Mouse (Mus musculus) spleen, postnatal 36 days (tissue): Measurements from ENCODE around the gene Mrps21.
A peak's percentile ranks its signal among the peaks of the same experiment; 100 is the strongest.

Experiments
- DNase-seq, 2 experiments: peaks; one replicate each; pipeline ENCODE4 v3.0.0; 2022; ENCODE audit warnings: low spot score in 2 of 2, mixed read lengths in 1 of 2

The Mrps21 gene

DNA sequence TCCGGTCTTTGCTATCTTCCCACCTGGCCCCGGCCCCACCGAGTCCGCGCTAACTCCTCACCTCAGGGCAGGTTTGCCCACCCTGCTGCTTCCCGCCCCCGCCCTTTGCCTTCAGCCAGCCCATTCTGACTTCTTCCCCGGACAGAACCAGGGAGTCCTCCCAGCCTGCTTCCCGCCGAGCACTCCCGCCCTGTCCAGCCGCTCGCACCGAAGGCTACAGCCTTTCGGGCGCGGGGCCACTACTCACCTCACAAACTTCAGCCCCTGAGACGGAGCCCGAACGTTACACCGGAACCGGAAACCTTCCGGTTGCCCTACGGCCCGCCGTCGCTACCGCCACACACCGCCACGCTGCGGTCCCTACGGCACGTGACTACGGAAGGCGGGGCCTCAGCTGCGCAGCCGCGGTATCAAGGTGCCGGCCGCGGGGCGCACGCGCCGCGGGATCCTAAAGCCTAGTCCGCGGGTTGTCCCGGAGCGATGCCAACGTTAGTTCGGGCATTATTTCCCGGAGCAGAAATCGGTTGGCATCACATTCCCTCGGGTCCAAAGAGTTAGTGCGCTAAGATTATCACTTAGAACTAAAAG lies 15.7 kb downstream of the Mrps21 start, which contains the start of gene Prpf3:
TSS of gene Prpf3 (minus strand) at position 384 of the 588 bp plus-strand sequence.
- DNase-seq = peak; percentile 92 to 93

- DNase-seq = no peak
Measured at GRCm38 (mm10) chr3:95851317-95851716, 20.0 kb downstream of the Mrps21 start.

DNA sequence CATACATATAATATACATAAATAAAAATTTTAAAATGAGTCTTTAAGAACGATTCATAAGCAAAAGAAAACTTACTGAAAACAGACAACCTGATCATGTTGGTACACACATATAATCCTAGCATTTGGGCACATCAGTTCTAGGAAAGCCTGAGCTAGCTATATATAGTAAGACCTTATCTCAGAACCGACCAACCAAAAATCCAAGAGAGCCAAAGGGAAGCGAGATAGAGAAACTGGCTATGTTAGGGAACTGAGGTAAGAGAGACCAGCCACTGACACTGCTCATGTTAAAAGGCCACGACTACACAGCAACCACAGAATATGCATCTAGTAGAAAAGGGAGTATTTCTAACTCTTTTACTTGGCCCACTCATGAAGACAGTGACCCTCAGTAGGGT lies 20.7 kb downstream of the Mrps21 start:
- DNase-seq = no peak

GRCm38 (mm10) chr3:95842503-95843214 lies 28.7 kb downstream of the Mrps21 start:
- DNase-seq = no peak

GRCm38 (mm10) chr3:95839250-95839649 lies 32.1 kb downstream of the Mrps21 start:
- DNase-seq = no peak

GRCm38 (mm10) chr3:95829053-95829452 lies 42.3 kb downstream of the Mrps21 start:
- DNase-seq = no peak

DNA sequence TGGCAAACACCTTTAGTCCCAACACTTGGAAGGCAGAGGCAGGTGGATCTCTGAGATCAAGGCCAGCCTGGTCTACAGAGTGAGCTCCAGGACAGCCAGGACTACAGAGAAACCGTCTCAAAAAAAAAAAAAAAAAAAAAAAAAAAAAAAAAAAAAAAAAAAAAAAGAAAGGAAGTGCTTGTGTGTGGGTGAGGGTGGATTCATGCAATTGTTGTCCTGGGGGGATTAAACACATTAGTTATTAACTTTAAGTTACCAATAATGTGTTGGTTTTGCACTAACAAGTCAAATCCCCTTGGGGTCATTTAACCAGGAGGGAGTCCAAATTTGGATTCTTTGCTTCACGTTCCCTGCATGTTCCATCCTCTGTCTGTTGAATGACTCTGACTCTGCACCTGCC lies 45.0 kb downstream of the Mrps21 start:
- no peak for DNase-seq

DNA sequence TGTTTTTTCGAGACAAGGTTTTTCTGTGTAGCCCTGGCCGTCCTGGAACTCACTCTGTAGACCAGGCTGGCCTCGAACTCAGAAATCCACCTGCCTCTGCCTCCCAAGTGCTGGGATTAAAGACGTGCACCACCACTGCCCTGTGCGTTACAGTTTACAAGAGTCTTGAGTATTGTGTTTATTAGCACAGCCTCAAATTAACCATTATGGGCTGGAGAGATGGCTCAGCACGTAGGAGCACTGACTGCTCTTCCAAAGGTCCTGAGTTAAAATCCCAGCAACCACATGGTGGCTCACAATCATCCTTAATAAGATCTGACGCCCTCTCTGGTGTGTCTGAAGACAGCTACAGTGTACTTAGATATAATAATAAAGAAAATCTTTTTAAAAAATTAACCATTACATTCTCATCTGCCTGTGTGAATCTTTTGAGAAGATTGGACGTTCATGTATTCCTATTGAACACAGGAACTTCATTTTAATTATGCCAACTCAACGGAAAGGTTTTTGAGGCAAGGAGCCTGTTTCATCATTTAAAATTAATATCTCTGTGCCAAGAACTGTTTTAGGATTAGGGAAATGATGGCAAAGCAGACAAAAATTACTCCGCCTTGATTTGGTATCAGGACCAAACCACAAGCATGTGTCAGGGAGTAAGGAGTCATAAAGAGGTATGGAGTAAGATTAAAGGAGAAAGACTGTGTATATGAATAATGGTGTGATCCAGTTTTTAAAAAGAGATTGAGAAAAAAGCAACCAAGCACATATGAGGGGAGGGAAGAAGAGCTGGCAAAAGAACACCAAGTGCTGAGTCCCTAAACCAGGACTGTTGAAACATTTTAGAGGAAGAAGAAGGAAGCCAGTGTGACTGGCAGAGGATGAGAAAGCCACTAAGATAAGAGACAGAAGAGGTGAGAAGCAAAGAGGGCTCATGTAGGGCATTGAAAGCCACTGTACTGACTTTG lies 51.0 kb downstream of the Mrps21 start:
- DNase-seq = peak in 1 of 2 experiments; percentile 8

- DNase-seq = peak; percentile 100
Measured at GRCm38 (mm10) chr3:95819351-95819985, 51.9 kb downstream of the Mrps21 start.

DNA sequence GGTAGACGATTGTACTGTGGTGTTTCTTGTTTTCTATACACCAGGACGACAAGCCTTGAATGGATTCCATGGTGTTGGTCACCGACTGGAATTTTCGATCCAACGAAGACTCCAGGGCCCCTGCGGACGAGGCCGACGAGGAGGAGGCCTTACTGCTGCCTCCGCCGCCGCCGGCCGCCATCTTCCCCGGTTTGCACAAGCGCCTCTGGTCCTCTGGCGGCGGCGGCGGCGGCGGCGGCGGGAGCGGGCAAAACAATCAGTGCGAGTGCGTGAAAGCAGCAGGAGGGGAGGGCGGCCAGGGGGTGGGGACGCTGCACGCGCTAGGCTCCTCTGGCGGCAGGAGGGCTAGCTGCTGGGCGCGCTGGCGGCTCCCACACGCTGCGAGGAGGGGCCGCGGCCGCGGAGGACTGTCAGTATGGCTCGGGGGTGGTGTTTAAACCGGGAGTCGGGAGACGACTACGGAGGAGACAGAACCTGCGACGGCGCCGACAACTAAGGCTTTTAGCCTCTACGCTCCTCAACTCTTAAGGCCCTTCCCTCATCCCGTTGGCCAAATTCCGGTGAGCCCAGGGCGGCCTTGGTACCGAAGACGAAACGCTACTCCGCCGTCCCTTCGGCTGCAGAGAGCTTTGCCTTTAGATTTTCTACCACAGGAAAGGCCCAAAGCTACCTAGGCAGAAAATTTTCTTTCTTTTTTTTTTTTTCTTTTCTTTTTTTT lies 52.6 kb downstream of the Mrps21 start, which contains the start of gene Rprd2:
TSS of gene Rprd2 (minus strand) at position 293 of the 718 bp plus-strand sequence.
- peak; percentile 71 to 72 for DNase-seq

DNA sequence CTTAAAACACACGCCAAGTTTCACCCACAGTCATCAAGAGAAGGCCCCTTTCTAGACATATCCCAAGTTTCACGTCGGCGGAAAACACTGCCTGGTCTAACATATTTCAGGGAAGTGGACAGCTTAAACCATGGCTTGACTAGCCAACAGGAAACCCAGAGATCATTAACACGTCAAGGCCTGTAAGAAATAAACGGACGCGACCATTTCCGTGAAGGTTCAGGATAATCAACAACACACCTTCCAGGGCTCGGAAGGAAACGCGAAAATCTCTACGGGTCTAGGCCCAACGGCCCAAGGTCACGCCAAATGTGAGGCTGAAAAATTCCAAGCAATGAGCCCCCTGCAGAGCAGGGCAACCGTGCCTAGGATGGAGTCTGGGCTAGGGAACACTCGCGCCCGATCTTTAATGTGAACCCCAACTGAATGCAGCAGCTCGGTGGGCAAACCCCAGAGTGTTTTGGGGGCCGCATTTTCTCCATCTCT lies 53.2 kb downstream of the Mrps21 start:
- peak; percentile 21 to 52 for DNase-seq

GRCm38 (mm10) chr3:95816681-95817080 lies 54.6 kb downstream of the Mrps21 start:
- DNase-seq = no peak
